Mouse (Mus musculus) testis, adult 2 months (tissue): ENCODE data around the gene Acer1.

Experiments
- CTCF ChIP-seq: fragments of 200-500 bp; IDR thresholded peaks from 2 replicates; pipeline ENCODE4 v1.5.1; 2012; ENCODE audit warnings: low read depth, mild to moderate bottlenecking, inconsistent platforms, low read length, moderate library complexity; ENCODE audit not compliant: control insufficient read depth, insufficient read depth, insufficient replicate concordance
- POLR2A ChIP-seq: fragments of 200-500 bp; IDR thresholded peaks from 2 replicates; pipeline ENCODE4 v1.6.1; 2012; ENCODE audit warnings: low read depth, mild to moderate bottlenecking, inconsistent platforms, low read length, moderate library complexity; ENCODE audit not compliant: control insufficient read depth

GRCm38 (mm10) chr17:56973956-56974707 is 7.8 kb downstream of the Acer1 start:
- no peak for TF ChIP-seq CTCF
- TF ChIP-seq POLR2A: no peak
